Mouse (Mus musculus) inflammation-experienced regulatory T-cells, adult 16 weeks (primary cell): ENCODE results near the gene Zfp658. TPM values are rescaled to one million over a fixed set of nuclear protein-coding genes. Genes with fewer than 3 reads are reported as not detected.

Source experiments
- polyA plus RNA-seq: library from polyadenylated mRNA; unstranded; fragments of 100-300 nt; shearing (Covaris generic); gene quantifications from one replicate; pipeline ENCODE4 v1.2.1, GENCODE M21; 2017

Gene Zfp658
- 6.2 TPM for polyA plus RNA-seq

DNA sequence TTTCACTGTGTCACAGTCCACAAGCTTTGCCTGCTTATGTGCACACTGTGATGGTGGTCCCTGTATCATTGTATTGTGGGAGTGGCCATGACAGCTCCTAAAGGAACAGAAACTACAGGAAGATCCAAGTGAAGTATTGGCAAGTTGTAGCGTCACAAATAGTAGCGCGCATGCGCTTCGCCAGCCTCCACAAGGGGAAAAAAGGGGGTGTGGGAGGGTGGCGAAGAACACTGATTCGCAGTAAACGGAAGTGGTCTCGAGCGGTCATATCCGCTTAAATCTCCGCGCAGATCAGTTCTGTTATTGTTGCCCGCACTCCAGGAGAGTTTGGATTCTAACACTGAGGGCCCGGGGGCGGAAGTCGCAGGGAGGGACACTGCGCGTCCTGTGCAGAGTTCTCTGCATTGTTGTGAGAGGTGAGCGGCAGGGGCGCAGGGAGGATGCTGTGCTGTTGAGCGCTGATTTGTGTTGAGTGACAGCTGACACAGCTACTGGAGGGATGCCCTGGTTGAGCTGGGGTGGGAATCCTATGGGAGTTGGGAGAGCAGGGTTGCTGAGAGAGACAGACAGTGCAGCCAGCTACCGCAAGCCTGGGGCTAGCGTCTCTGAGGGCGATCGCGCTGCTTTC is at the start of gene Zfp658:
Gene Zfp658 (plus strand): TSS at position 251 of the 628 bp plus-strand sequence.

DNA sequence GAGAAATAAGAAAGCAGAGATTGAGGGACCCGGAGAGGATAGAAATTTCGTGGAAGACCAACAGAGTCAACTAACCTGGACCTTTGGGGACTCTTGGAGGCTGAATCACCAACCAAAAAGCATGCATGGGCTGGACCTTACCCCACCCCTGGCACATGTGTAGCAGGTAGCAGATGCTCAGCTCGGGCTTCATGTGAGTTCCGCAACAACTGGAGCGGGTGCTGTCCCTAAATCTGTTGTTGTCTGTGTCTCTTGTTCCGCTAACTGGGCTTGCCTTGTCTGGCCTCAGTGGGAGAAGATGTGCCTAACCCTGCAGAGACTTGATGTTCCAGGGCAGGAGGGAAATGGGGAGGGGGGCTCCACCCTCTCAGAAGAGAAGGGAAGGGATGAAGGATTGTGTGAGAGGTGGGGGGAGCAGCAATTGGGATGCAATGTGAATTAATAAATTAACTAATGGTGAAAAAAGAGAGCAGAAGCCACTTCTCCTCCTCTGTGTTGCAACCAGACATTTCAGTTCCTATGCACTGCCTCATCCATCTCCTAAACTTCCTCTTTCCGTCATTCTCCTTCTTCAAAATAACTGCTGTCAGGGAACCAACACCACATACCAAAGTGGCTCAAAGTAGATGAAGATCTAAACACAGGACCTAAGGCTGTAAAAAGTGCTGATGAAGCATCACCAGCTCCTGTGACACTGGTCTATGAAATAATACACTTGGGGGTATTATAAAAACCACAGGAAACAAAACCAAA is 17.7 kb upstream of the Zfp658 start, which contains the start of gene Cd33:
Gene Cd33 (minus strand): TSS at position 204 of the 753 bp plus-strand sequence.

DNA sequence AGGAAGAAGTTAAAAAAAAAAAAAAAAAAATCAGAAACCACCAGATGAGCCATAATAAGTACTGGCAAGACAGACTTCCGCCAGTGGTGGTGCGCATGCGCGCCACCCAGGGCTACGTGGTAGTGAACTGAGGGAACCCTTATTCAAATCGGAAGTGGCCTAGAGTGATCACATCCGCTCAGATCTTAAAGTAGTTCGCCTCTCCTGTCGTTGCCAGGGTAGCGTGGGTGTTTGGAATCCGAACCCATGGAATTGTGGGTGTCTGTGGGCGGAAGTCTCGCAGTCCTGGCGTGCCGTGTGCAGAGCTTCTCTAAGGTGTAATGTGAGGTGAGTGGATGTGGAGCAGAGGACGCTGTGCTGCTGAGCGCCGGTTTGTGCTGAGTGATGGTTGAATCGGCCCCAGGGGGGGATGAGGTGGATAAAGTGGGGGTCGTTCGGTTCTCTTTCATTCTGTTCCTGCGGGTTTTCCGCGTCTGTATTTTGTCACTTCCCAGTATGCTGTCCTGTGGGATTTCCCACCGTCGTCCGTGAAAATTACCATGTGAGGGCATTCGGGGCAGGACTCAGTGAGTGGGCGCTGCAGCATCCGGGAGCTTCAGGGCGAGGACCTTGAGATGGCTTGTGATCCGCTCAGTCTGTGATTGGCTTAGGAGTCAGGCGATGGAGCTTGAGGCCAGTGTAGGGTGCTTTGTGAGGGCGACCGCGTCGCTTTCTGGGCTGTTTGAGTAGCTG is 17.6 kb downstream of the Zfp658 start, which contains the start of gene Zfp719:
Gene Zfp719 (plus strand): TSS at position 171 of the 732 bp plus-strand sequence.

DNA sequence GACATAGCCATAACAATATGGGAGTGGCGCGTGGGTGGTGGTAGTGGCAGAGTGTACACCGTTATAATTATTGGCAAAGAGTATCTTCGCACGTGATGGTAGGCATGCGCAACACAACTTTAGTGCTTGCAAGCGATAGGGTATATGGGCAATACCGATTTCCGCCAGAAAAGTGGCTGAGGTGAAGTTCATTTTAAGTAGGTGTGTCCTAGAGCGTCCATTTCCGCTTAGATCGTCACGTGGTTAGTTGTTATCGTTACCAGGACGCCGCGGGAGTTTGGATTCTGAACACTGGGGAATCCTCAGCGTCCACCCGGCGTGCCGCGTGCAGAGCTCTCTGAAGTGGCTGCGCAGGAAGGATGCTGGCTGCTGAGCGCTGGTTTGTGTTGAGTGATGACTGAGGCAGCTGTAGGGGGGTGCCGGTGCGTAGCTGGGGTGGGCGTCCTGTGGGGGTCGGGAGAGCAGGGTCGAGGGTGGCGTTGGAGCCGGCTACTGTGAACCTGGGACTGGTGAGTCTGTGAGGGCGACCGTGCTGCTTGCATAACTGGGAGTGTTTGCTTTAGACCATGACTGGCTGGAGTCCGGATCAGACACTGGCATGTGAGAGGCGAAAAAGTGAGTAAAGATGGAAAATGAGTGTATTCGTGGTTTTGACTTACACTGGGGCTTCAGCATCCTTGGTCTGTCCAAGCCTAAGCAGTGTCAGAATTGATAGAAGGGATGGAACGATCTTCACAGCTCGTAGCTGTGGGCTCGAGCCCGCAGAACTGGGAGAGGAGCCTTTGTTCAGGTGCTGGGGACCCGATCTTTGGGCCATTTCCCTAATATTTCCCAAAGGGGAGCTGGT is 45.1 kb downstream of the Zfp658 start, which contains the start of gene Zfp819:
Gene Zfp819 (plus strand): TSS at position 274 of the 847 bp plus-strand sequence.

Other genes starting within 250 kb of the Zfp658 start
- 27.5 TPM for gene Zfp715, start 249.0 kb upstream of the Zfp658 start, polyA plus RNA-seq
- not detected for gene Siglecf, start 210.9 kb upstream of the Zfp658 start, polyA plus RNA-seq
- 1.4 TPM for gene Siglecg, start 154.1 kb upstream of the Zfp658 start, polyA plus RNA-seq
- gene Lim2, start 134.6 kb upstream of the Zfp658 start, polyA plus RNA-seq, result not detected
- gene Nkg7, start 125.2 kb upstream of the Zfp658 start, polyA plus RNA-seq, result 124 TPM
- gene Cldnd2, start 121.5 kb upstream of the Zfp658 start, polyA plus RNA-seq, result 0.45 TPM
- 154 TPM for gene Etfb, start 118.2 kb upstream of the Zfp658 start, polyA plus RNA-seq
- gene Gm45233, start 118.1 kb upstream of the Zfp658 start, polyA plus RNA-seq, result not detected
- 8.1 TPM for gene Vsig10l, start 99.1 kb upstream of the Zfp658 start, polyA plus RNA-seq
- 0.29 TPM for gene Iglon5, start 72.2 kb upstream of the Zfp658 start, polyA plus RNA-seq
- not detected for gene 4931406B18Rik, start 56.3 kb upstream of the Zfp658 start, polyA plus RNA-seq
- gene Cd33, start 17.8 kb upstream of the Zfp658 start, polyA plus RNA-seq, result 0.27 TPM
- gene Zfp719, start 17.4 kb downstream of the Zfp658 start, polyA plus RNA-seq, result 15.6 TPM
- not detected for gene Zfp819, start 44.9 kb downstream of the Zfp658 start, polyA plus RNA-seq
- gene Ceacam18, start 72.5 kb downstream of the Zfp658 start, polyA plus RNA-seq, result not detected
- gene Siglece, start 97.9 kb downstream of the Zfp658 start, polyA plus RNA-seq, result 1.8 TPM
- 5.2 TPM for gene Ctu1, start 109.8 kb downstream of the Zfp658 start, polyA plus RNA-seq
- not detected for gene Klk14, start 128.2 kb downstream of the Zfp658 start, polyA plus RNA-seq
- not detected for gene Klk13, start 150.3 kb downstream of the Zfp658 start, polyA plus RNA-seq
- gene Klk12, start 206.6 kb downstream of the Zfp658 start, polyA plus RNA-seq, result not detected
- gene Klk11, start 212.3 kb downstream of the Zfp658 start, polyA plus RNA-seq, result not detected
- gene Klk10, start 218.8 kb downstream of the Zfp658 start, polyA plus RNA-seq, result 0.21 TPM
- 0.99 TPM for gene Klk9, start 229.6 kb downstream of the Zfp658 start, polyA plus RNA-seq
- 109 TPM for gene Klk8, start 235.3 kb downstream of the Zfp658 start, polyA plus RNA-seq
- not detected for gene Klk7, start 249.0 kb downstream of the Zfp658 start, polyA plus RNA-seq